Mouse (Mus musculus): ENCODE measurements around the gene Gulp1. TPM values are rescaled to one million over a fixed set of nuclear protein-coding genes. Genes with fewer than 3 reads are reported as not detected.

The Gulp1 gene
- polyA plus RNA-seq, 1 experiment: 1.8 TPM

GRCm38 (mm10) chr1:44593109-44593508, 41.8 kb downstream of the Gulp1 start:
- Histone ChIP-seq H3K36me3 (ENCODE audit: control insufficient read depth, insufficient read depth) (no peaks in the 10 kb centered on the region), H3K79me3 (ENCODE audit: low read depth) (no peaks in the 10 kb centered on the region), H3K79me2 (ENCODE audit: control insufficient read depth, insufficient read depth) (no peaks in the 10 kb centered on the region), H3K4me3 (ENCODE audit: insufficient read depth, poor library complexity, severe bottlenecking) (no peak overlapping the region), H3K27me3 (ENCODE audit: control insufficient read depth, insufficient read depth, insufficient read length) (no peaks in the 10 kb centered on the region), H3ac (ENCODE audit: control insufficient read depth, insufficient read length, low read depth) (no peak overlapping the region)
- TF ChIP-seq CEBPB (IDR thresholded peaks at IDR 0.05; ENCODE audit: low read depth) (no peak), MYOG (IDR thresholded peaks at IDR 0.05; ENCODE audit: control insufficient read depth, extremely low read depth, insufficient read length) (no peak), CTCF (IDR thresholded peaks at IDR 0.05; ENCODE audit: control insufficient read depth, insufficient read depth, insufficient read length) (no peak), MAX (IDR thresholded peaks at IDR 0.05) (no peak), FOSL1 (IDR thresholded peaks at IDR 0.05; ENCODE audit: insufficient read depth, low read length, poor library complexity, severe bottlenecking) (no peak), MYOD1 (IDR thresholded peaks at IDR 0.05; ENCODE audit: control insufficient read depth, insufficient read length, low read depth) (no peak), USF1 (IDR thresholded peaks at IDR 0.05; ENCODE audit: low read depth) (no peak)

- Histone ChIP-seq H3K36me3 (ENCODE audit: control insufficient read depth, insufficient read depth) (no peaks in the 10 kb centered on the region), H3ac (ENCODE audit: control insufficient read depth, insufficient read length, low read depth) (no peak overlapping the region), H3K4me3 (ENCODE audit: insufficient read depth, poor library complexity, severe bottlenecking) (no peak overlapping the region), H3K79me2 (ENCODE audit: control insufficient read depth, insufficient read depth) (no peaks in the 10 kb centered on the region), H3K27me3 (ENCODE audit: control insufficient read depth, insufficient read depth, insufficient read length) (no peaks in the 10 kb centered on the region), H3K79me3 (ENCODE audit: low read depth) (no peaks in the 10 kb centered on the region)
- no peak for TF ChIP-seq USF1 (IDR thresholded peaks at IDR 0.05; ENCODE audit: low read depth)
- TF ChIP-seq MYOD1 (IDR thresholded peaks at IDR 0.05; ENCODE audit: control insufficient read depth, insufficient read length, low read depth): no peak
- TF ChIP-seq CEBPB (IDR thresholded peaks at IDR 0.05; ENCODE audit: low read depth): no peak
- TF ChIP-seq FOSL1 (IDR thresholded peaks at IDR 0.05; ENCODE audit: insufficient read depth, low read length, poor library complexity, severe bottlenecking): no peak
- TF ChIP-seq MYOG (IDR thresholded peaks at IDR 0.05; ENCODE audit: control insufficient read depth, extremely low read depth, insufficient read length): no peak
- TF ChIP-seq MAX (IDR thresholded peaks at IDR 0.05): no peak
- no peak for TF ChIP-seq CTCF (IDR thresholded peaks at IDR 0.05; ENCODE audit: control insufficient read depth, insufficient read depth, insufficient read length)
Observed at GRCm38 (mm10) chr1:44598312-44598711, 47.0 kb downstream of the Gulp1 start.

GRCm38 (mm10) chr1:44613294-44614041, 62.2 kb downstream of the Gulp1 start:
- no peak overlapping the region for H3K4me3 ChIP-seq (ENCODE audit: insufficient read depth, poor library complexity, severe bottlenecking)
- TF ChIP-seq CTCF (IDR thresholded peaks at IDR 0.05; ENCODE audit: control insufficient read depth, insufficient read depth, insufficient read length): no peak
- no peak for TF ChIP-seq MAX (IDR thresholded peaks at IDR 0.05)
- no peak for TF ChIP-seq MYOD1 (IDR thresholded peaks at IDR 0.05; ENCODE audit: control insufficient read depth, insufficient read length, low read depth)
- TF ChIP-seq MYOG (IDR thresholded peaks at IDR 0.05; ENCODE audit: control insufficient read depth, extremely low read depth, insufficient read length): no peak
- no peak for TF ChIP-seq USF1 (IDR thresholded peaks at IDR 0.05; ENCODE audit: low read depth)
- TF ChIP-seq CEBPB (IDR thresholded peaks at IDR 0.05; ENCODE audit: low read depth): no peak
- no peak for TF ChIP-seq FOSL1 (IDR thresholded peaks at IDR 0.05; ENCODE audit: insufficient read depth, low read length, poor library complexity, severe bottlenecking)

GRCm38 (mm10) chr1:44618751-44619150, 67.4 kb downstream of the Gulp1 start:
- no peak overlapping the region for H3K4me3 ChIP-seq (ENCODE audit: insufficient read depth, poor library complexity, severe bottlenecking)
- H3K79me3 ChIP-seq (ENCODE audit: low read depth): no peaks in the 10 kb centered on the region
- no peaks in the 10 kb centered on the region for H3K79me2 ChIP-seq (ENCODE audit: control insufficient read depth, insufficient read depth)
- H3ac ChIP-seq (ENCODE audit: control insufficient read depth, insufficient read length, low read depth): no peak overlapping the region
- H3K27me3 ChIP-seq (ENCODE audit: control insufficient read depth, insufficient read depth, insufficient read length): no peaks in the 10 kb centered on the region
- TF ChIP-seq CEBPB (IDR thresholded peaks at IDR 0.05; ENCODE audit: low read depth): no peak
- TF ChIP-seq USF1 (IDR thresholded peaks at IDR 0.05; ENCODE audit: low read depth): no peak
- no peak for TF ChIP-seq MYOD1 (IDR thresholded peaks at IDR 0.05; ENCODE audit: control insufficient read depth, insufficient read length, low read depth)
- TF ChIP-seq MYOG (IDR thresholded peaks at IDR 0.05; ENCODE audit: control insufficient read depth, extremely low read depth, insufficient read length): no peak
- no peak for TF ChIP-seq MAX (IDR thresholded peaks at IDR 0.05)
- TF ChIP-seq FOSL1 (IDR thresholded peaks at IDR 0.05; ENCODE audit: insufficient read depth, low read length, poor library complexity, severe bottlenecking): no peak
- no peak for TF ChIP-seq CTCF (IDR thresholded peaks at IDR 0.05; ENCODE audit: control insufficient read depth, insufficient read depth, insufficient read length)
- H3K36me3 ChIP-seq (ENCODE audit: control insufficient read depth, insufficient read depth): no peaks in the 10 kb centered on the region

More at GRCm38 (mm10) chr1:44613294-44614041, 62.2 kb downstream of the Gulp1 start:
- Histone ChIP-seq H3K79me2 (ENCODE audit: control insufficient read depth, insufficient read depth) (no peaks in the 10 kb centered on the region), H3K79me3 (ENCODE audit: low read depth) (no peaks in the 10 kb centered on the region), H3ac (ENCODE audit: control insufficient read depth, insufficient read length, low read depth) (no peak overlapping the region), H3K36me3 (ENCODE audit: control insufficient read depth, insufficient read depth) (no peaks in the 10 kb centered on the region), H3K27me3 (ENCODE audit: control insufficient read depth, insufficient read depth, insufficient read length) (no peaks in the 10 kb centered on the region)

DNA sequence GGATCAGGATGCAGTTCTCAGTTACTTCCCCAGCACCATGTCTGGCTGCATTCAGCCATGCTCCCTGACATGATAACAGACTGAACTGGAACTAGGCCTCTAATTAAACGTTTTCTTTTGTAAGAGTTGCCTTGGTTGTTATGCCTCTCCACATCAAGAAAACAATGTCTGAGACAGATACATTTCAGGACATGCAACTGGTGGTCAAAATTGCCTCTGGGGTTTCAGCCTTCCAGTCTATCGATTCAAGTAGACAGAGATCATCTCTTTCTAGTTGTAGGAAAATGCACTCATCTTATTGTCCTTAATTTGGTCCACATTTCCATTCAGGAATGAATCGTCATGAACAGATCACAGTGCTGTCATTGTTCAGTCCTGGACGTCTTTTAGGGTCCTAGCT, 83.2 kb downstream of the Gulp1 start:
- H3K4me3 ChIP-seq (ENCODE audit: insufficient read depth, poor library complexity, severe bottlenecking): no peak overlapping the region
- no peaks in the 10 kb centered on the region for H3K79me3 ChIP-seq (ENCODE audit: low read depth)
- no peaks in the 10 kb centered on the region for H3K36me3 ChIP-seq (ENCODE audit: control insufficient read depth, insufficient read depth)
- no peak overlapping the region for H3ac ChIP-seq (ENCODE audit: control insufficient read depth, insufficient read length, low read depth)
- TF ChIP-seq MAX (IDR thresholded peaks at IDR 0.05): no peak
- TF ChIP-seq CEBPB (IDR thresholded peaks at IDR 0.05; ENCODE audit: low read depth): no peak
- no peak for TF ChIP-seq MYOD1 (IDR thresholded peaks at IDR 0.05; ENCODE audit: control insufficient read depth, insufficient read length, low read depth)
- TF ChIP-seq USF1 (IDR thresholded peaks at IDR 0.05; ENCODE audit: low read depth): no peak
- TF ChIP-seq FOSL1 (IDR thresholded peaks at IDR 0.05; ENCODE audit: insufficient read depth, low read length, poor library complexity, severe bottlenecking): no peak
- TF ChIP-seq MYOG (IDR thresholded peaks at IDR 0.05; ENCODE audit: control insufficient read depth, extremely low read depth, insufficient read length): no peak
- no peak for TF ChIP-seq CTCF (IDR thresholded peaks at IDR 0.05; ENCODE audit: control insufficient read depth, insufficient read depth, insufficient read length)
- H3K27me3 ChIP-seq (ENCODE audit: control insufficient read depth, insufficient read depth, insufficient read length): no peaks in the 10 kb centered on the region
- H3K79me2 ChIP-seq (ENCODE audit: control insufficient read depth, insufficient read depth): no peaks in the 10 kb centered on the region

All from C2C12 (cell line).